Mouse (Mus musculus): ENCODE results near the gene Jade2. TPM values are rescaled to one million over a fixed set of nuclear protein-coding genes. Genes with fewer than 3 reads are reported as not detected.
A peak's percentile ranks its signal among the peaks of the same experiment; 100 is the strongest.

Jade2 gene
- polyA plus RNA-seq, 1 experiment from 2014 or later, result 0.69 TPM

DNA sequence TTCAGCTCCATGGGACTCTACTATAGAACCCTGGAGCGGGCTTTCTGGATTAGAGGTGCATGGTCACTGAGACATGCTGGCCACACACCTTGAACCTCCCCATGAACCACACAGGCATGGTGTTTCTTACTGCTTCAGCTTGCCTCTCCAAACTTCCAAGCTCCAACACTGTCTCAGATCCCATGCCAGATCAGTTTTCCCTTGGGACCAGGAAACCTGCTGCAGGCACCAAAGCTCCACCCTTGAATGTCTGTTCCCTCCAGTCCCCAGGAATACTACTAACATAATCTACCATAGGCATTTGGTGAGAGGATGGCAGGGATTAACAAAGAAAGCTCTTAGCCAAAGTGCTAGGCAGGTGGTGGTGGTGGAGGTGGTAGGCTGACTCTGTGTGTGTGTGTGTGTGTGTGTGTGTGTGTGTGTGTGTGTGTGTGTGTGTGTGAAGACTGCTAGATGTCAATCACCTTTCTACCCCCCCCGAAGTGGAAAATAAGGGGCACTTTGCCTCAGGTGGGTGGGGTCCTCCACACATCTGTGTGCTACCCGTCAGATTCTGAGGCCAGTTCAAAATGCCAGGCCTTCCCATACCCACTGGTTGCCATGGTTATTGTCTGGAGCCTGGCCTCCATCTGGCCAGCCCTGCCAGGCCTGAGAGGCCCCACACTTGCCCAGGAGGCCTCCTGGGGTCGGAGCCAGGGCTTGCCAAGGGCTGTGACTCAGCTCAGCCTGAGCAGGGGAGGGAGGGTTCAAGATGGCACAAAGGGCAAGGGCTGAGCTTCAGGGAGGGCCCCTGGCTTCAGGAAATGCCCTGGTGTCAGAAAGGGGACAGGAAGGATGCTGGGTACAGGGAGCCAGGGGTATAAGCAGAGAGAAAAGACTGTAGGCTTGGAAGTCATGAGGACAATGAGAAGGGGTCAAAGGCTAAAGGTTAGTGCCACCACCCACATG is 25.2 kb downstream of the Jade2 start:
- Histone ChIP-seq H3K9ac (replicated peaks) (no peak overlapping the region), H3K4me1 (peaks cover 4% of the 10 kb centered on the region), H3K9me3 (replicated peaks) (no peaks in the 10 kb centered on the region), H3K4me3 (replicated peaks) (no peak overlapping the region), H3K27ac (replicated peaks) (no peak overlapping the region), H3K4me2 (no peak overlapping the region), H3K27me3 (replicated peaks) (no peaks in the 10 kb centered on the region), H3K36me3 (peaks cover 3% of the 10 kb centered on the region)
- WGBS, result 52% methylated on average over 4 of the region's 4 CpGs
- no peak for ATAC-seq (ENCODE audit: low FRiP score)

DNA sequence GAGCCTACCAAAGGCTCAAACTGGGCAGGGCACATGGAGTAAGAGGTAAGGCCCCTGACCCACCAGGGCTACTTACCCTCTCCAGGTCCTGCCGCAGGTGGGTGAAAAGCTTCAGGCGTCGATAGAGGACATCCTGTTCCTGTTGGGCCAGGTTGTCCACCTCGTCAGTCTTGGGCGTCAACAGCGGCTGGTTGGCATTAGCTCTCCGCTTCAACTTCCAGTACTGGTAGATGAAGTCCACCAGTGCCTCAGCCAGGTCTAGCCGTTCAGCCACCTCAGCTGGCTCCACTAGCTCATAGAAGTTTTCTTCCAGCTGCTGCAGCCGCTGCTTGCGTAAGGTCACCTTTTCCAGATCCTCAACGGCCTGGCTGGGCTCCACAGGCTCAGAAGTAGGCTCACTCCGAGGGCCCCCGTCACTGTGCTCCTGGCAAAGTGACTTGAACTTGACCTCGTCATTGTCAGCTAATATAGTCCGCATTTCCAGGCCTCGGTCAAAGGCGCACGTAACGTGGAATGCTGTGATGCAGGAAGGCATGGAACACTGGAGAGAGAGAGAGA is 32.5 kb downstream of the Jade2 start:
- no peak overlapping the region for H3K9ac ChIP-seq (replicated peaks)
- 94% methylated on average over 19 of the region's 19 CpGs for WGBS
- H3K9me3 ChIP-seq (replicated peaks), result no peaks in the 10 kb centered on the region
- peaks cover 16% of the 10 kb centered on the region; the same call in 1 of the 2 replicates for H3K4me1 ChIP-seq
- H3K27me3 ChIP-seq (replicated peaks), result no peaks in the 10 kb centered on the region
- H3K4me2 ChIP-seq, result no peak overlapping the region
- H3K36me3 ChIP-seq, result peaks cover 3% of the 10 kb centered on the region
- no peak for ATAC-seq (ENCODE audit: low FRiP score)
- H3K27ac ChIP-seq (replicated peaks), result no peak overlapping the region
- H3K4me3 ChIP-seq (replicated peaks), result no peak overlapping the region

DNA sequence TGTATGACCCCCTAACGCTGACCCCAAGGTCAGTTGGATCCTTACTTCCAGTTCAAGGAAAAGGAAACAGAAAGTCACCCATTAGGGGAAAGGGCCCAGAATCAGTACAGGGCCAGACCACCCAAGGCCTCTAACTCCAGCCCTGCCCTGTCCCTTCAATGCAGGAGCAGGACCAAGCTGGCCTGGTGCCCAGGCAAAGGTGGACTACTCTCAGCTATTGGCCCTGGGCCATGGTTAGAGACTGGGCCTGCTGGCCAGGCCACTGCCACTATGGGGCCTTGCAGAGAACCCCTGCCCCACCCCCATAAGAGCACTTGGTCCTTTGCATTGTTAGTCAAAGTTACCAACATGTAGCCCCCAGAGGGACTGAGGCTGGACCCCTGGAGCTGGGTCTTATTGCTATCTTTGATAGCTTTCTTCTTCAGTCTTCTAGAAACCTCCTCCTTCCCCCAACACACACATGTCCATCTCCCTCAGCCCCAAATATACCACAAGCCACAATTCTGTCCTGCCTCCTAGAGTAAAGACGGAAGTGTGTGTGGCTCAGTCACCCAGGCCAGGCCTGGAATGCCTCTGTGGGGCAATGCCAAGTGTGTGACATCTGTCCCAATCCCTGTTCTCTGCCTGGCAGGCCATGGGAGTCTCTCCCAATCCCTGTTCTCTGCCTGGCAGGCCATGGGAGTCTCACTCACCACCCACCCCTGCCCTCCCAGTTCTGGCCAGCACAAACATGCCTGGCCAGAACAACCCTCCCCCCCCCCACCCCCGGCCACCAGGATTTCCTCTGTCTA is 33.3 kb downstream of the Jade2 start:
- no peaks in the 10 kb centered on the region for H3K9me3 ChIP-seq (replicated peaks)
- WGBS, result 91% methylated on average over 3 of the region's 3 CpGs
- H3K4me1 ChIP-seq, result peaks cover 16% of the 10 kb centered on the region; the same call in 1 of the 2 replicates
- peaks cover 3% of the 10 kb centered on the region for H3K36me3 ChIP-seq
- no peaks in the 10 kb centered on the region for H3K27me3 ChIP-seq (replicated peaks)
- ATAC-seq (ENCODE audit: low FRiP score), result no peak
- no peak overlapping the region for H3K4me2 ChIP-seq
- no peak overlapping the region for H3K27ac ChIP-seq (replicated peaks)
- H3K4me3 ChIP-seq (replicated peaks), result no peak overlapping the region
- H3K9ac ChIP-seq (replicated peaks), result no peak overlapping the region

DNA sequence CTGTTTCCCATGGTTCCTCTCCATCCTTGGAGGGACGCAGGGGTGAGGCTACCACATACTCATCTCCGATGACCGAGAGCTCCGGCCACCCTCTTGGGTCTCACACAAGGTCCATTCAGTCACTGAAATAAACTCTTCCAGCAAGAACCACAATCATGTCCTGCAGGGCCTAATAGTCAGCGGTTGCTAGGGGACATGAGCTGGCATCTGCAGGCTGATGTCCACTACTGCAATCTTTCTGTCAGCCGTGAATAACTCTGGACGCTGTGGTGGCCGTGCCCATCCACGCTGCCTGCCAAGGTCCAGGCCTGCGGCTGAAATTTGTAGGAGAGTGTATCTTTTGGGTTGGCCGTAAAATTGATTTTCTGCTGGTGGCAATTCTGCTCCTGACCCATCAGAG is 34.2 kb downstream of the Jade2 start:
- peaks cover 3% of the 10 kb centered on the region for H3K36me3 ChIP-seq
- H3K9ac ChIP-seq (replicated peaks), result no peak overlapping the region
- H3K4me1 ChIP-seq, result peaks cover 16% of the 10 kb centered on the region; the same call in 1 of the 2 replicates
- peak overlapping the region; percentile 28; the same call in 1 of the 2 replicates for H3K27ac ChIP-seq (replicated peaks)
- H3K4me2 ChIP-seq, result no peak overlapping the region
- 0 out of 2 replicates have a peak, but pooled peaks have one; percentile 35 for ATAC-seq (ENCODE audit: low FRiP score)
- no peaks in the 10 kb centered on the region for H3K27me3 ChIP-seq (replicated peaks)
- H3K4me3 ChIP-seq (replicated peaks), result no peak overlapping the region
- H3K9me3 ChIP-seq (replicated peaks), result no peaks in the 10 kb centered on the region
- WGBS, result 28% methylated on average over 11 of the region's 11 CpGs

DNA sequence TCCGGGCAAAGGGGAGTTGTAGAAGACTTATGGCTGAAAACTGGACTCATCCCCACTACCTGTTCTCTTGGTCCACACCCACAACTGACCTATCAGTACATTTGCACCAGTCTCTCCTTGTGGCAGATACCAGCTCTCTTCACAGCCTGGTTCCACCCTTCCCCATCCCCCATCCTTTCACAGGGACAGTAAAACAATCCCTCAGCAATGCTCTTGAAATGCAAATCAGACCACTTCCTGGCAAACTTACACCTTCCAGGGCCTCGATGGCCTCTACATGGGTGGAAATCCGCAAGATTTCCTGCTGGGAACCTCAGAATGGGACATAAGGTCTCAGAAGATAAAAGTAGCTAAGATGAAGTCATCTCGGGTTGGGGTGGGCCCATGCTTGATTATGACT is 34.7 kb downstream of the Jade2 start:
- no peaks in the 10 kb centered on the region; the same call in 1 of the 2 replicates for H3K36me3 ChIP-seq
- ATAC-seq (ENCODE audit: low FRiP score), result no peak
- H3K9me3 ChIP-seq (replicated peaks), result no peaks in the 10 kb centered on the region
- H3K4me1 ChIP-seq, result peaks cover 16% of the 10 kb centered on the region; the same call in 1 of the 2 replicates
- no peaks in the 10 kb centered on the region for H3K27me3 ChIP-seq (replicated peaks)
- no peak overlapping the region for H3K9ac ChIP-seq (replicated peaks)
- H3K4me3 ChIP-seq (replicated peaks), result no peak overlapping the region
- H3K27ac ChIP-seq (replicated peaks), result peak overlapping the region; percentile 28; the same call in 1 of the 2 replicates
- no peak overlapping the region for H3K4me2 ChIP-seq
- WGBS, result 12% methylated on average over 4 of the region's 4 CpGs

DNA sequence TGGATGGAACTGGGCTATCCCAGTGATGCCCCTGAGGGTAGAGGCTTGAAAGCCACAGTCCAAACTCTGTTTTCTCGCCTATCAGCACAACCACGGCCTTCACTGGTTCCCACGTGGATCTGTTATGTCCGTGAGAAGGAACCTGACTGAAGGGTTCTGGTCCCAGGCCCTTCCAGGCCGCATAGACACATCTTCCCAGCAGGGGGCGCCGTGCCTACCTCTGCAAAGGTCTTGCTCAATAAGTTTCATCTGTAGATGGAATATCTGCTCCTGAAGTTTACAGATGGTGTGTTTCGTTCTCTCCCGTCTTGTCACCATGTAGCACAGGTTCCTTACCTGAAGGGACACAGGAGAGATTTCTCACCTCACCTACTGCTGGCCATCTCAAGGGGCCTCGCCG is 36.6 kb downstream of the Jade2 start:
- no peak overlapping the region for H3K4me2 ChIP-seq

DNA sequence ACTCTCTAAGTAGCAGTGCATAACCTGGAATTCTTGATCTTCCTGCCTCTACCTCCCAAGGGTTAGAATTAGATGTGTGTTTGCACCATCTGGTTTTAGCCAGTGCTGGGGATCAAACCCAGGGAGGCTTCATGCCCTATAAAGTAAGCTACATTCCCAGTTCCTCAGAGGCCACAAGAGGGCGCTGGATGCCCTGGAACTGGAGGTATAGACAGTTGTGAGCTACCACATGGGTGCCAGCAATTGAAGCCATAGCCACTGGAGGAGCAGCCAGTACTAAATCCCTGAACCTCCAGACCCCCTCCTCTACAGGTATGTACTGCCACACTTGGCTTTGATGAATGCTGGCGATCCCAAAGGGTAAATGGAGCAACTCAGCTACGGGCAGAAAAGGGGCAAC is 37.5 kb downstream of the Jade2 start:
- no peak overlapping the region for H3K4me3 ChIP-seq (replicated peaks)
- no peak for ATAC-seq (ENCODE audit: low FRiP score)
- H3K4me2 ChIP-seq, result no peak overlapping the region
- H3K36me3 ChIP-seq, result no peaks in the 10 kb centered on the region
- WGBS, result 76% methylated on average over 3 of the region's 3 CpGs
- H3K27ac ChIP-seq (replicated peaks), result no peak overlapping the region
- no peaks in the 10 kb centered on the region for H3K9me3 ChIP-seq (replicated peaks)
- no peaks in the 10 kb centered on the region for H3K27me3 ChIP-seq (replicated peaks)
- no peak overlapping the region for H3K9ac ChIP-seq (replicated peaks)
- peaks cover 16% of the 10 kb centered on the region; the same call in 1 of the 2 replicates for H3K4me1 ChIP-seq

More for the DNA sequence above, 36.6 kb downstream of the Jade2 start:
- no peaks in the 10 kb centered on the region for H3K9me3 ChIP-seq (replicated peaks)
- no peak overlapping the region for H3K27ac ChIP-seq (replicated peaks)
- H3K4me3 ChIP-seq (replicated peaks), result no peak overlapping the region
- ATAC-seq (ENCODE audit: low FRiP score), result no peak
- no peaks in the 10 kb centered on the region for H3K27me3 ChIP-seq (replicated peaks)
- H3K4me1 ChIP-seq, result peaks cover 16% of the 10 kb centered on the region; the same call in 1 of the 2 replicates
- 49% methylated on average over 11 of the region's 11 CpGs for WGBS
- no peak overlapping the region for H3K9ac ChIP-seq (replicated peaks)
- H3K36me3 ChIP-seq, result no peaks in the 10 kb centered on the region

DNA sequence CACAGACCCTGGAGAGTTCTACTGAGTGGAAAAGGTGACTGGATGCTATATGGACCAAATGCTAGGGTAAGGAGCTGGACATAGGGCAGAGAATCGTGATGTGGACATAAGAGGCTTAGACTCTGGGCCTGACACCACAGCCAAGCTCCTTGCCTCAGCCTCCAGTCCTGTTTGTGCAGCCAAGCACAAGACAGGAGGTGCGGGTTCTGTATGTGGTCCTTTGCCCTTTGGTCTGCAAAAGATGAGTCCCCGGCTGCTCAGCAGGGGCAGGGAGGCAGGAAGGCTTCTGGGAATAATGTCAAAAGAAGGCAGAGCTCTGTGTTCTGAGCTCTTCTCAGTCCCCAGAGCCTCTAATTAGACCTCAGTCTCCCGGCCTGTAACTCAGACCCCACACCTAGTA is 38.6 kb downstream of the Jade2 start:
- Histone ChIP-seq H3K9me3 (replicated peaks) (no peaks in the 10 kb centered on the region), H3K4me1 (peaks cover 14% of the 10 kb centered on the region; the same call in 1 of the 2 replicates), H3K9ac (replicated peaks) (no peak overlapping the region), H3K4me3 (replicated peaks) (no peak overlapping the region), H3K27me3 (replicated peaks) (no peaks in the 10 kb centered on the region), H3K4me2 (no peak overlapping the region), H3K36me3 (no peaks in the 10 kb centered on the region), H3K27ac (replicated peaks) (no peak overlapping the region)
- 86% methylated on average over 4 of the region's 4 CpGs for WGBS
- no peak for ATAC-seq (ENCODE audit: low FRiP score)

DNA sequence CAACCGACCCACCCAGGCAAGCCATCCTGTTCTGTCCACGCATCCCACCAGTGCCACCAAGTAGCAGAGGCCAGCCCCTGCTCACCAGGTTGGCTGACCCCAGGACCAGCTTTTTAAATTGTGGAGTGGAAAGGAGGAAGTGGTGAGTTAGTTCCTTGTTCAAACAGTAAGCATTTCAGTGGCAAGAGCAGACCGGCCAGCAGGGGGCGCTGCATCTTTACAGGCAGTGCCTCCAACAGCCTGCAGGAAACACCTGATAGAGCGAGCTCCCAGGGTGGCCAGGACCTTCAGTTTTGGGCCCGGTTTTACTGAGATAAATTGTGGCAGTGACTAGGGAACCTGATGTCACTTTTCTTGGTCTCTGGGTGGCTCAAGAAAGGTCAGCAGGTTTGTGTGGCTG is 39.7 kb downstream of the Jade2 start:
- Histone ChIP-seq H3K4me1 (peaks cover 6% of the 10 kb centered on the region; the same call in 1 of the 2 replicates), H3K36me3 (no peaks in the 10 kb centered on the region), H3K9me3 (replicated peaks) (no peaks in the 10 kb centered on the region), H3K9ac (replicated peaks) (no peak overlapping the region), H3K27ac (replicated peaks) (no peak overlapping the region), H3K4me3 (replicated peaks) (no peak overlapping the region), H3K27me3 (replicated peaks) (no peaks in the 10 kb centered on the region), H3K4me2 (no peak overlapping the region)
- ATAC-seq (ENCODE audit: low FRiP score), result no peak
- 39% methylated on average over 6 of the region's 6 CpGs for WGBS

DNA sequence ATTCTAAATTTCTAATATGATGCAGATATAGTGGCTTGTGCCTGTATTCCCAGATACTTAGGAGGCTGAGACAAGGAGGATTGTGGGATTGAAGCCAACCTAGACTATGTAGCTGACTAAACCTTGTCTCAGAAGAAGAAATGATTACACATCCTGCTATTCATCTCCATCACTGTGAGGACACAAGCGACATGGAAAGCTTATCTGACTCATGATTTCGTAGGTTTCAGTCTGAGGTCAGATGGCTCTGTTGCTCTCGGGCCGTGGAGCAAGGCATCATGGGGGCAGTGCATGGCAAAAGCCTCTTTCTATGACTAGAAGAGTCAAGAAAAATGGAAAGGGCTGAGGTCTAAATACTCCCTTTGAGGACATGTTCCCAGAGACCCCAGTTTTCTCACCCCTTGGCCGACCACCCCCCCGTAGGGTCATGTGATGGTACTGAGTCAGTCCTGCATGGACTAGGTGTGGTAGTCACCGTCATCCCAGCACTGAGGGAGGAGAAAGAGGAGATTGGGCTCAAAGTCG is 45.4 kb downstream of the Jade2 start:
- Histone ChIP-seq H3K4me3 (replicated peaks) (no peak overlapping the region), H3K4me1 (no peaks in the 10 kb centered on the region), H3K27me3 (replicated peaks) (no peaks in the 10 kb centered on the region), H3K4me2 (no peak overlapping the region), H3K9me3 (replicated peaks) (no peaks in the 10 kb centered on the region), H3K27ac (replicated peaks) (no peak overlapping the region), H3K36me3 (no peaks in the 10 kb centered on the region), H3K9ac (replicated peaks) (no peak overlapping the region)
- ATAC-seq (ENCODE audit: low FRiP score), result no peak
- 94% methylated on average over 8 of the region's 8 CpGs for WGBS

DNA sequence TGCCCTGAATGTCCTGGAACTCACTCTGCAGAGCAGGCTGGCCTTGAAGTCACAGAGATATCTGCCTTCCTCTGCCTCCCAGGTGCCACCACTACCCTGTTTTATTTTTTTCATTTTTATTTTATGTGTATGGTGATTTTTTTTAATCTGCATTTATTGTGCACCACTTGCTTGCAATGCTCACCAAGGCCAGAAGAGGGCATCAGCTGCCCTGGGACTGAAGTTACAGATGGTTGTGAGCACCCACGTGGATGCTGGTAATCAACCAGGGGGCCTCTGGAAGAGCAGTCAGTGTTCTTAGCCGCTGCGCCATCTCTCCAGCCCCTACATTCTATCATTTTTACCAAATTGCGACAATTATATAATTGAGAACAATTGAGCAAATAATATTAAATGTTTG is 46.2 kb downstream of the Jade2 start:
- H3K27me3 ChIP-seq (replicated peaks), result no peaks in the 10 kb centered on the region
- H3K9me3 ChIP-seq (replicated peaks), result no peaks in the 10 kb centered on the region
- no peak overlapping the region for H3K4me3 ChIP-seq (replicated peaks)
- no peak overlapping the region for H3K4me2 ChIP-seq
- 80% methylated on average over 4 of the region's 4 CpGs for WGBS
- H3K27ac ChIP-seq (replicated peaks), result no peak overlapping the region
- no peaks in the 10 kb centered on the region for H3K36me3 ChIP-seq
- H3K4me1 ChIP-seq, result no peaks in the 10 kb centered on the region
- ATAC-seq (ENCODE audit: low FRiP score), result no peak
- H3K9ac ChIP-seq (replicated peaks), result no peak overlapping the region

Measured in neural tube, embryonic 15.5 days (tissue).